Mouse (Mus musculus) embryonic facial prominence, embryonic 10.5 days (tissue): ENCODE results near the gene Olfr1342. TPM values are rescaled to one million over a fixed set of nuclear protein-coding genes. Genes with fewer than 3 reads are reported as not detected.
A peak's percentile ranks its signal among the peaks of the same experiment; 100 is the strongest.

ENCODE experiments used
- DNase-seq: peaks from one replicate; pipeline ENCODE4 v3.0.0-alpha.2; 2017; ENCODE audit warnings: low spot score
- H3K27ac ChIP-seq: fragments of 300-500 bp; sonication (generic); replicated peaks from 2 replicates; pipeline ENCODE4 v1.5.1; 2016; ENCODE audit warnings: mild to moderate bottlenecking
- H3K27me3 ChIP-seq: fragments of 300-500 bp; sonication (generic); replicated peaks from 2 replicates; pipeline ENCODE4 v1.6.1; 2016; ENCODE audit warnings: low read depth, mild to moderate bottlenecking; ENCODE audit not compliant: poor library complexity, severe bottlenecking
- H3K36me3 ChIP-seq: fragments of 300-500 bp; sonication (generic); replicated peaks from 2 replicates; pipeline ENCODE4 v1.6.1; 2016; ENCODE audit warnings: mild to moderate bottlenecking, moderate library complexity
- H3K4me1 ChIP-seq: fragments of 300-500 bp; sonication (generic); 2 replicates; pipeline ENCODE4 v1.6.1; 2016
- H3K4me3 ChIP-seq: fragments of 300-500 bp; sonication (generic); 2 replicates; pipeline ENCODE4 v1.5.1; 2016; ENCODE audit warnings: mild to moderate bottlenecking, moderate library complexity
- H3K9me3 ChIP-seq: fragments of 300-500 bp; sonication (generic); 2 replicates; pipeline ENCODE4 v1.6.1; 2016; ENCODE audit warnings: mild to moderate bottlenecking
- WGBS: fragments of 180-500 bp; shearing (Covaris S2); methylation state at CpG from one replicate; pipeline ENCODE4 v1.1.7; 2016; 5-methylcytosine and 5-hydroxymethylcytosine counted together
- polyA plus RNA-seq: library from polyadenylated mRNA; unstranded; fragments of >200 nt; fragmentation: Nextera tagmentation; extraction: Ambion mirVana; gene quantifications from 2 replicates; pipeline ENCODE4 v1.2.1, GENCODE M21; 2016

Olfr1342 gene
- polyA plus RNA-seq, result 0.06 TPM in 1 of 2 replicates, not detected in the other

DNA sequence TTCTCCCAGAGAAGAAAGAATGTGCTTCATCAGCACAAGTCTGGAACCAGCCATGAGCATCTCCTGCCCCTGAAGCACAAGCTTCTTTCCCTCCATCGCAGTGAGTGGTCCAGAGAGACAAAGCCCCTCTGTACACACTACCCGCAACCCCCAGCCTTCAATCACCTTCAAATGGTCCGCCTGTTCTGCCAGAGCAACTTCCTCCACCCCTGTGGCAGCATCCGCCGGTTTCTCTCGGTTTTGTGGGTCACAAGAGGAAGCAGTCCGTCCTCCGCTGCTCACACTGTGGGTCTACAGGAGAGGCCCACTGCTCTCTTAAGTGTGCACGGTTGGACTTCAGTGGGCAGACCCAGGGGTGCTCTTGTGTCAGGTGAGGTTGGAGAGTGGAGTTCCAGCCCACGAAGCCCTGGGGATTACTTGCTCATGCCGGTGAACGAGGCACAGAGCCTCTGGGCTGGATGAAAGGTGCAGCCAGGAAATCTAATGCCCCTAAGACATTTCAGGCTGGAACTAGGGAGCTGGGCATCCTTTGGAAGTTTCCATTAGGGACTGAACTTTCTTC, at the start of gene Olfr1342:
Gene Olfr1342 (minus strand): TSS at position 345 of the 562 bp plus-strand sequence.
- DNase-seq, result peak; percentile 15
- no peaks in the 10 kb centered on the region for H3K9me3 ChIP-seq
- 31% methylated on average over 12 of the region's 12 CpGs for WGBS

GRCm38 (mm10) chr4:118741881-118742280, 49.3 kb upstream of the Olfr1342 start:
- peaks cover 8% of the 10 kb centered on the region; the same call in 1 of the 2 replicates for H3K9me3 ChIP-seq
- peaks cover 5% of the 10 kb centered on the region; the same call in 1 of the 2 replicates for H3K4me1 ChIP-seq
- peaks cover 48% of the 10 kb centered on the region for H3K27me3 ChIP-seq
- H3K36me3 ChIP-seq, result no peaks in the 10 kb centered on the region
- no peak overlapping the region for H3K4me3 ChIP-seq
- no peak overlapping the region for H3K27ac ChIP-seq
- DNase-seq, result peak; percentile 11
- WGBS, result 5% methylated on average over 16 of the region's 16 CpGs

More for the DNA sequence above, at the start of gene Olfr1342:
- peaks cover 7% of the 10 kb centered on the region; the same call in 1 of the 2 replicates for H3K27me3 ChIP-seq
- H3K4me1 ChIP-seq, result peaks cover 7% of the 10 kb centered on the region
- H3K27ac ChIP-seq, result peak within 1 kb of the TSS; percentile 24; the same call in 1 of the 2 replicates
- H3K36me3 ChIP-seq, result no peaks in the 10 kb centered on the region
- H3K4me3 ChIP-seq, result no peak within 1 kb of the TSS

DNA sequence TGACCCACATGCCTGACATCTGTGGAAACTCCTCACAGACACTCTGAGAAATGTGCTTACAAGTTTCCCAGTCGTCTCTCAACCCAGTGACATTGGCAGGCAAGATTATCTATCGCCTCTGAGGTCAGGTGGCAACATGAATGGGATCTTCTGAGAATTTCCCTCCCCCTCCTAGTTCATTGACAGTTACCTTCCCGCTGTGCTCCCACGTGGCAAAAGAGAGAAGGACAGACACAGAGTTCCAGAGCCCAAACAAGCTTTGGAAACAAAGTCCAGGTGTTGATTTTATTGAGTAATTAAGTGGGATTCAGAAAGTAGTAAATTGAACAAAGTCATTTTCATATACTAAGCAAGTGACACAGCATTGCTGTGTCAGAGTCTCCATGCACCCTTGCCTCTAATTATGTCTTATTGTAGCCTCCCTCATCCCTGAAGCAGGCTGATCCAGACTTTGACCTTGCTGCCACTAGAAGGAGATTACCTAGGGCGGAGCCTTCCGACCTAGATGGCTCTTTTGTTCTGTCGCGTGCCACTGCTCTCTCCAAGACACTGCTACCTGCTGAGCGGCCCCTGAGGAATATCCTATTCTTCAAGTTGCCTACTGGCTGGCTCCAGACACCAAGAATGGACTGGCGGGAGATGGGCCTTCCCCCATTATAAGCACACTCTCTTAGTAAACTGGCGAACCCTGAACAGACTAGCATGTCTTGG, 48.6 kb upstream of the Olfr1342 start:
- Histone ChIP-seq H3K27ac (no peak overlapping the region), H3K4me1 (peaks cover 5% of the 10 kb centered on the region; the same call in 1 of the 2 replicates), H3K36me3 (no peaks in the 10 kb centered on the region), H3K27me3 (peaks cover 48% of the 10 kb centered on the region), H3K9me3 (peaks cover 4% of the 10 kb centered on the region; the same call in 1 of the 2 replicates), H3K4me3 (no peak overlapping the region)
- peak; percentile 9 for DNase-seq
- 5% methylated on average over 11 of the region's 11 CpGs for WGBS

GRCm38 (mm10) chr4:118739574-118739973, 47.0 kb upstream of the Olfr1342 start:
- Histone ChIP-seq H3K36me3 (no peaks in the 10 kb centered on the region), H3K4me1 (peaks cover 5% of the 10 kb centered on the region; the same call in 1 of the 2 replicates), H3K27me3 (peaks cover 48% of the 10 kb centered on the region), H3K27ac (no peak overlapping the region), H3K9me3 (no peaks in the 10 kb centered on the region), H3K4me3 (no peak overlapping the region)
- WGBS, result 70% methylated on average over 3 of the region's 3 CpGs
- no peak for DNase-seq

DNA sequence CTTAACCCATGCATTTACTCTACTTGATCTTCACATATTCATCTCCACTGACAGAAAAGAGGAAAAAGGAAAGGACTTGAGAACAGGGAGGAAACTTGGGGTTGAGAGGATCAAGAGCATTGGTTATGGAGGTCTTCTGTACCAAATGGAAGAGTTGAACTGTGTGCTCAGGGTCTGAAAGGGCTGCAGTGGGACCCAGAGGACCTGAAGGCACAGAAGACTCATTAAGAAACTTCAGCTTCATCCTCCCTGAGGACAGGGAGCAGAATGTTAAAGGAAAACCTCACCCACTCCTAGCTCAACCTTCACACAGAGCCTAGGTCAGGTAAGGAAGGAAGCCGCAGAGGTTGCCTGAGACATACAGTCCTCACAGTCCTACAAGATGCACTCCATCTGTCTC, 39.3 kb upstream of the Olfr1342 start, which contains the start of gene Olfr1339:
Gene Olfr1339 (plus strand): TSS at position 301 of the 400 bp plus-strand sequence.
- H3K4me1 ChIP-seq, result no peaks in the 10 kb centered on the region
- H3K36me3 ChIP-seq, result no peaks in the 10 kb centered on the region
- no peaks in the 10 kb centered on the region for H3K9me3 ChIP-seq
- no peak for DNase-seq
- 100% methylated on average over 1 of the region's 1 CpGs for WGBS
- H3K4me3 ChIP-seq, result no peak within 1 kb of the TSS
- H3K27me3 ChIP-seq, result no peaks in the 10 kb centered on the region
- H3K27ac ChIP-seq, result no peak within 1 kb of the TSS

GRCm38 (mm10) chr4:118721742-118722483, 29.4 kb upstream of the Olfr1342 start:
- no peaks in the 10 kb centered on the region for H3K9me3 ChIP-seq
- no peaks in the 10 kb centered on the region for H3K27me3 ChIP-seq
- peak; percentile 52 for DNase-seq
- H3K4me3 ChIP-seq, result no peak overlapping the region
- no peak overlapping the region for H3K27ac ChIP-seq
- H3K36me3 ChIP-seq, result no peaks in the 10 kb centered on the region
- WGBS, result 55% methylated on average over 10 of the region's 10 CpGs
- H3K4me1 ChIP-seq, result no peaks in the 10 kb centered on the region

DNA sequence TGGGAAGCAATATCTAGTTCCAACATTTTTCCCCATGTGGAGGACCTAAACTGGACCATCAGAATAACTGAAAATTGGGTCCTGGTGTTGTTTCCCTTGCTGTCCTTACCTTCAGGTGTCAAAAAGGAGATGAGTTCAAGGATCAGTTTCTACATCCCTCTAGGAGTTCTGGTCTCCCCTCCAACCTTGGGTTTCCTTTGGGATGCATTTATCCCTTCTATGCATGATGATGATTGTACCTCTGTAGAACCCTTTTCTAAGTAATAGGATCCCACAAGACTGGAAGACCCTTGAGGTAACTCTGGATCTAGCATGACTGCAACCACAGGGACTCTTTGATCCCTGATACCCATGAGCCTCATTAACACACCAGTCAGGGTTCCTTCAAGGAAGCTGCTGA, 27.3 kb upstream of the Olfr1342 start, which contains the start of gene Olfr1340:
Gene Olfr1340 (plus strand): TSS at position 301 of the 400 bp plus-strand sequence.
- Histone ChIP-seq H3K9me3 (no peaks in the 10 kb centered on the region), H3K4me1 (no peaks in the 10 kb centered on the region), H3K27ac (no peak within 1 kb of the TSS), H3K4me3 (no peak within 1 kb of the TSS), H3K27me3 (no peaks in the 10 kb centered on the region), H3K36me3 (no peaks in the 10 kb centered on the region)
- no peak for DNase-seq

- H3K27ac ChIP-seq, result no peak overlapping the region
- no peaks in the 10 kb centered on the region for H3K27me3 ChIP-seq
- H3K36me3 ChIP-seq, result no peaks in the 10 kb centered on the region
- WGBS, result 36% methylated on average over 1 of the region's 1 CpGs
- no peaks in the 10 kb centered on the region for H3K4me1 ChIP-seq
- no peaks in the 10 kb centered on the region for H3K9me3 ChIP-seq
- DNase-seq, result no peak
- no peak overlapping the region for H3K4me3 ChIP-seq
These were observed 19.1 kb upstream of the Olfr1342 start for GRCm38 (mm10) chr4:118711656-118712055.

DNA sequence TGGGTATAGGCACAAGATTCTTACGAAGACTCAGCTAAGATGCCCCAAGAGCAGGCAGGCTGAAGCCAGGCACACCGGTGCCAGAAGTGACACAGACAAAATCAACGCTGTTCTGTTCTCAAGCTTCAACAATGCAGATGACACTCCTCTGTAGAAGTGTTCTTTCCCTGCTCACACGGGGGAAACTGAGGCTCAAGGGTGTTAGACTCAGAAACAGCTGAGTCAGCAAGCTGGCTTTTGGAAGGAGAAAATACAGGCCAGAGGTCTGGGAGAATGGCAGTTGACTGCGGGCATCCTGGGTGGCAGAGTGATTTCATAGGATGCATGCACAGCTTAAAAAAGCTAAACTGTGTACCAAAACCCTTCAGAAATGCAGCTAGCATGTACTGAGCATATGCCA, 15.5 kb upstream of the Olfr1342 start:
- no peak for DNase-seq
- H3K27ac ChIP-seq, result no peak overlapping the region
- 85% methylated on average over 5 of the region's 5 CpGs for WGBS
- H3K9me3 ChIP-seq, result no peaks in the 10 kb centered on the region
- no peaks in the 10 kb centered on the region for H3K4me1 ChIP-seq
- H3K27me3 ChIP-seq, result no peaks in the 10 kb centered on the region
- H3K36me3 ChIP-seq, result no peaks in the 10 kb centered on the region
- no peak overlapping the region for H3K4me3 ChIP-seq

GRCm38 (mm10) chr4:118703223-118703622, 10.7 kb upstream of the Olfr1342 start, which contains the start of gene Olfr1341:
Gene Olfr1341 (plus strand): TSS chr4:118703523.
- Histone ChIP-seq H3K9me3 (no peaks in the 10 kb centered on the region), H3K27me3 (no peaks in the 10 kb centered on the region), H3K36me3 (no peaks in the 10 kb centered on the region), H3K27ac (no peak within 1 kb of the TSS), H3K4me1 (no peaks in the 10 kb centered on the region), H3K4me3 (no peak within 1 kb of the TSS)
- DNase-seq, result no peak
- WGBS, result 87% methylated on average over 3 of the region's 3 CpGs

DNA sequence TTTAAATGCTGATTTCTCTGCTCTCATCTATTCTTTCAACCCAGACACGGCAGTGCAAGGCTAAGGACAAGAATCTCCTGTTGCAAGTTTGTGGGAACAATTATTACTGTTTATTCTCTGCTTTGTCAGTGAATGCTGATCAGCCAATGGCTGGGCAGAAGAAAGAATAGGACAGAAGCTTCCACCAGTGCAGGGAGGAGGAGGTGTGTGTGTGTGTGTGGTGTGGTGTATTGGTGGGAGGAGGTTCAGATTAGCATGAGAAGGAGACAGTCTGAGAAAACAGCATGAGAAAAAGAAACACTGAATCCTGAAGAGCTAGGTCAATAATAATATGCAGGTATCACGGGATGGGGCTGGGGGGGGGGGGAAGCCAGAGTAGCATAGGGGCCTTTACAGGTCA, 1.3 kb upstream of the Olfr1342 start:
- no peaks in the 10 kb centered on the region for H3K36me3 ChIP-seq
- H3K4me1 ChIP-seq, result peaks cover 7% of the 10 kb centered on the region
- WGBS, result 41% methylated on average over 2 of the region's 2 CpGs
- no peak overlapping the region for H3K4me3 ChIP-seq
- no peaks in the 10 kb centered on the region for H3K9me3 ChIP-seq
- peaks cover 7% of the 10 kb centered on the region; the same call in 1 of the 2 replicates for H3K27me3 ChIP-seq
- DNase-seq, result no peak
- no peak overlapping the region for H3K27ac ChIP-seq

DNA sequence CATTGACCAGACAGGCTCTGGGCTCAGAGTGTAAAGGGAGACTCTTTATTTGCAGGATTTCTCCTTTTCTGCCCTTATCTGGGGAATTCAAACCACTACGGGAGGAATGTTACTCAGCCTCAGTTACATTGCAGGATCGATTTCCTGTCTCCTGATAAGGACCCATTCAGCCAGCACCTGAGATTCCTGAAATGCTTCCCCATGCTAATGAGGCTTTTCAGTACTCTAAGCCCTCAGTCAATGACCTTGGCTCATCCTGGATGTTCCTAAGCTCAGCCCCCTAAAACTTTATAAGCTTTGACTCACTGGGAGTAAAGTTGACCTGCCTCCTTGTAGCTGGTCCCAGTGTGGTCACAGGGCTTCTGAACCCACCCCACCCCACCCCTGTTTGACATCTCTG, 5.5 kb downstream of the Olfr1342 start:
- Histone ChIP-seq H3K9me3 (no peaks in the 10 kb centered on the region), H3K27ac (no peak overlapping the region), H3K27me3 (0 out of 2 replicates have a peak, but pooled peaks cover under 1% of the 10 kb centered on the region), H3K36me3 (no peaks in the 10 kb centered on the region), H3K4me3 (no peak overlapping the region), H3K4me1 (peaks cover under 1% of the 10 kb centered on the region)
- no peak for DNase-seq
- 62% methylated on average over 2 of the region's 2 CpGs for WGBS
